Mouse (Mus musculus) lung, adult 18-20 months (tissue): Measurements from ENCODE around the gene Fgfr2.

Experiments
- DNase-seq, 2 experiments: peaks; one replicate each; pipeline ENCODE4 v3.0.0; 2022; ENCODE audit warnings: mixed read lengths in 2 of 2

The Fgfr2 gene

DNA sequence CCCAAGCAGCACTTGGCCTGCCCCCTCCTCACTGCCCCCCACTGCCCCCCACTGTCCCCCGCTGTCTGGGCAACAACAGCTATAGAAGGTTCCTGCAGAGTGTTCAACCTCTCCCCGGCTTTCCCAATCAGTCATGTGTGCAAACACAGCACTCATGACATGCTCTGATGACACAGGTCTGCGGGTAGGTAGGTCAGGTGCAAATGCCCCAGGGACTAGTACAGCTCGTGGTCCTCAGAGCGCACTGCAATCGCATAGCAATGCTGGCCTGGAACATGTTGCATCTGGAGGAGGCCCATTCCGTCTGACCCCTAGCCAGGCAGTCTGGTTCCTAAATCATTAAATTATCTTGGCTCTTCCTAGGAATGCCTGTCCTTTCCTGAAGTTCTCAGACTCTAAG lies 2333.7 kb downstream of the Fgfr2 start:
- no peak for DNase-seq

GRCm38 (mm10) chr7:130788950-130789349 lies 2334.2 kb downstream of the Fgfr2 start:
- no peak for DNase-seq

GRCm38 (mm10) chr7:130787537-130787936 lies 2335.6 kb downstream of the Fgfr2 start:
- DNase-seq = no peak

- no peak for DNase-seq
These were observed 2336.4 kb downstream of the Fgfr2 start for GRCm38 (mm10) chr7:130786708-130787107.

- DNase-seq = peak in 1 of 2 experiments; percentile 23
These were observed 2337.1 kb downstream of the Fgfr2 start for GRCm38 (mm10) chr7:130785923-130786575.

DNA sequence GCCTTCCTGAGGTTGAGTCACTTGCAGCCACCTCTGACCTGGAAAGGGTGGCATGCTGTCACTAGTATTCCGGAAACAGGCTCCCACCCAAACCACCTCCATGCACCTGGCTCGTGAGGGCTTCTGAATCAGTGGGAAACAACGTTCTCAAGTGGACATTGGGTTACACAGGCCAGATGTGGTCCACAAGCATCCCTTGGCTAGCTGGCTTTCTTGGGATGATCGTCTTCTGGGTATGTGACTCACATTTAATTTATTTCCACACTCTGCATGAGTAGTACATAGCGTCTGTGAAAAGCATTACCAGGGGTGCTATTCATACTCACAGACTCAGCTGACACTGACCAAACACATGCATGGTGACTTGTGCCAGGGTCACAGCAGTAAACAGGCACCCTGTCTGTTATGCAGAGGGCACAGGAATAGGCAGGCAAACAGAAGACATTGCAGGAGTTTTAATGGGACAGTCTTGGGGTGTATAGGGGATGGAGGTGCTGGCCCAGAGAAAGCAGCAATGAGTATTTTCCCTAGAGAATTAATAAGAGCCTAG lies 2340.6 kb downstream of the Fgfr2 start:
- no peak for DNase-seq

DNA sequence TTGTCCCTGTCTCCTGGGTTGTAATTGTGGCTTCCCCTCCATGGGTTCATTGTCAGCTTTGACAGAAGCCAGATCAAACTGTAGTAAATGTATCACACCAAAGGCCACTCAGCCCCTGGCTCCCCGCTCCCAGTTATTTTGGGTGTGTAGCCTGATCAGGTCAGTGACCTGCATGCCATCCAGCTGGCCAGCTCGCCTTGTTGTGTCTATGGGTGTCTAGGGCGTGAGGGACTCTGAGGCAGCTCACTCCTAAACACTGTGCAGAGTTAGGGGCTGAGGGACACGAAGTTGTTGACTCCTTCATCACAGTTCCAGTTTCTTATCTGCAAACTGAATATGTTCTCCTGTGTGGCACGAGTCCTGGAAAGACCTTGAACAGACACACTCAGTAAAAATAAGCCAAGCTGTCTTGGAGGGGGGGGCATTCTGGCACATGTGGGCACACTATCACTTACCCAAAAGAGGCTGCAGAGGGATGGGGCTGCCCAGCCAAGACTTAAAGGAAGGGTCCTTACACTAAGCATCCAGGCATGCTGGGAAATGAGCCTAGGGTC lies 2342.2 kb downstream of the Fgfr2 start:
- DNase-seq = no peak

- DNase-seq = no peak
These were observed 2349.1 kb downstream of the Fgfr2 start, which contains the start of gene Btbd16 for GRCm38 (mm10) chr7:130773914-130774630. Gene Btbd16 (plus strand): TSS chr7:130774069.

GRCm38 (mm10) chr7:130773171-130773830 lies 2349.8 kb downstream of the Fgfr2 start:
- DNase-seq = peak; percentile 32 to 46

- peak; percentile 74 to 82 for DNase-seq
These were observed 2352.4 kb downstream of the Fgfr2 start for GRCm38 (mm10) chr7:130770707-130771106.

- no peak for DNase-seq
These were observed 2355.0 kb downstream of the Fgfr2 start for GRCm38 (mm10) chr7:130768151-130768550.

GRCm38 (mm10) chr7:130766411-130767170 lies 2356.6 kb downstream of the Fgfr2 start:
- no peak for DNase-seq

- no peak for DNase-seq
These were observed 2359.0 kb downstream of the Fgfr2 start for GRCm38 (mm10) chr7:130764160-130764559.

GRCm38 (mm10) chr7:130762071-130762897 lies 2360.9 kb downstream of the Fgfr2 start:
- peak; percentile 58 for DNase-seq

- peak in 1 of 2 experiments; percentile 32 for DNase-seq
These were observed 2365.8 kb downstream of the Fgfr2 start for GRCm38 (mm10) chr7:130757326-130757865.

DNA sequence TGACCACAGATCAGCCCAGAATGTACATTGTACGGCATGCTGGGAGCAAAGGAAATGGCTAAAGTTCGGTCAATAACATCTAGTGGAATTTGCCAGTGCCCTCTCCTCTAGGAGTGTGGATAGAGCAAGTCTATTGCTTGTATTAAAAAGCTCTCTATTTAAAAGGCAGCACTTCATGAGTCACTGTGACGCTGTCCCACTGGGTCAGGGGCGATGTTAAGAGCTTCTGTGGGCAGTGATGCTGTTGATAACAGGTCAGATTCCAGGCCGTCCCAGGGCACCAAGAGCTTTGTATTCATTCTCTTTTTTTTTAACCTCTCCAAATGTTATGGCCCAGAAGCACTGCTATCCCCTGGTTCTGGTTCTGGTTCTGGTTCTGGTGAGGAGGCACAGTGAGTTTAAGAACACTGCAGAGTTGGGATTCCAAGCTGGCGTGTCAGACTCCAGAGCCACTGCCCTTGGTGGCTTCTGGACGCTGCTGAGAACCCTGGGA lies 2366.8 kb downstream of the Fgfr2 start:
- no peak for DNase-seq

GRCm38 (mm10) chr7:130754790-130755189 lies 2368.4 kb downstream of the Fgfr2 start:
- DNase-seq = peak in 1 of 2 experiments; percentile 17

DNA sequence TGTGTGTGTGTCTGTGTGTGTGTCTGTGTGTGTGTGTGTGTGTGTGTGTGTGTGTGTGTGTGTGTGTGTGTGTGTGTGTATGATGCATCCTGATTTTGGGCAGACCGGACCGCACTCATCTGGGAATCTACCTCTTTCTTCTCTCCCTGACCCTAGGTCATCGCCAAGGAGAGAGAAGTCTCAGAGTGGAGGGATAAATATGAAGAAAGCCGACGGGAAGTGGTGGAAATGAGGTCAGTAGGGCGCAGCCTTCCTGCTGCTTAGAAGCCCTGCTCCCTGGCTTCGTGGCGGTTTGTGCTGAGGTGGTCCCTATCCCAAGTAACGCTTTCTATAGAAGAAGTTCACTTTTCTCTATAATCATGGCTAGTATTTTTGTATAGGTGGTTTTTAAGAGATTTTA lies 2371.5 kb downstream of the Fgfr2 start:
- DNase-seq = no peak

- no peak for DNase-seq
These were observed 2372.2 kb downstream of the Fgfr2 start for GRCm38 (mm10) chr7:130750752-130751490.

DNA sequence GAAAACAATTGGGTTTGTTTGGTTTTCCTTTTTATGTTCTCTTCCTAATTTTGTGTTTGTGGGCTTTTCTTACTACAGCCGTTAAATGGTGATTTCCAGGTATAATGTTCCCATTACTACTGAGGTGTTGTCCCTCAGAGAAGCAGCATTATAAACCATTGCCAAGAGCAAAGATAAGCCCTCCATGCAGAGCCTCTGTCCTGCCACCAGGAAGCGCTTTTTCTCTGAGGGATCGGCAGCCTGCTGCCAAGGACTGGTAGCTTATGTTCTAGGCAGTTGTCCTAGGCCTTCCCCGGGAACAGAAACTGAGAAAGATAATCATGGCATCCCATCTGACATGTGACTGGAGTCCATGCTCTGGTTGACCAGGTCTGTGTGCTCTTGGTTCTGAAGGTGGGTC lies 2374.0 kb downstream of the Fgfr2 start:
- DNase-seq = no peak
